Mouse (Mus musculus): Measurements from ENCODE around the gene 1810030O07Rik. TPM values are rescaled to one million over a fixed set of nuclear protein-coding genes. Genes with fewer than 3 reads are reported as not detected.
A peak's percentile ranks its signal among the peaks of the same experiment; 100 is the strongest.

1810030O07Rik gene
- total and polyA plus RNA-seq, 3 experiments, result 31.4 to 216 (median 32.3) TPM

- TF ChIP-seq MAFK (IDR thresholded peaks at IDR 0.05; ENCODE audit: borderline replicate concordance, low read depth, low read length), result 0 out of 2 replicates have a peak, but pooled peaks have one; percentile 36
- TF ChIP-seq GATA1 (IDR thresholded peaks at IDR 0.05; ENCODE audit: low read depth, low read length), result no peak
- TF ChIP-seq TCF12 (IDR thresholded peaks at IDR 0.05; ENCODE audit: low read depth, low read length), result no peak
- no peak for TF ChIP-seq UBTF (IDR thresholded peaks at IDR 0.05; ENCODE audit: borderline replicate concordance, insufficient read depth, low read depth, low read length)
- TF ChIP-seq BHLHE40 (IDR thresholded peaks at IDR 0.05; ENCODE audit: borderline replicate concordance, low read depth, low read length), result 0 out of 2 replicates have a peak, but pooled peaks have one; percentile 20
- TF ChIP-seq SIN3A (IDR thresholded peaks at IDR 0.05; ENCODE audit: low read length), result peak; percentile 79
- 0 out of 2 replicates have a peak, but pooled peaks have one; percentile 28 for TF ChIP-seq HCFC1 (IDR thresholded peaks at IDR 0.05; ENCODE audit: low read depth, low read length)
- 0 out of 2 replicates have a peak, but pooled peaks have one; percentile 17 for TF ChIP-seq ETS1 (IDR thresholded peaks at IDR 0.05; ENCODE audit: low read depth, low read length)
- 0 out of 2 replicates have a peak, but pooled peaks have one; percentile 15 for TF ChIP-seq RCOR1 (IDR thresholded peaks at IDR 0.05; ENCODE audit: low read depth, low read length)
- peak; percentile 90 for TF ChIP-seq ZC3H11A (IDR thresholded peaks at IDR 0.05; ENCODE audit: low read depth, low read length)
- TF ChIP-seq JUND (IDR thresholded peaks at IDR 0.05; ENCODE audit: low read depth, low read length), result 0 out of 2 replicates have a peak, but pooled peaks have one; percentile 39
- no peak for TF ChIP-seq NELFE (IDR thresholded peaks at IDR 0.05; ENCODE audit: low read depth, low read length)
- no peak for TF ChIP-seq CHD2 (IDR thresholded peaks at IDR 0.05; ENCODE audit: low read length)
- TF ChIP-seq ZNF384 (IDR thresholded peaks at IDR 0.05; ENCODE audit: low read depth, low read length), result peak; percentile 44; the same call in 1 of the 2 replicates
- TF ChIP-seq SMC3 (IDR thresholded peaks at IDR 0.05; ENCODE audit: low read depth, low read length), result peak; percentile 92
- peak; percentile 51 to 92 (median 73) for TF ChIP-seq CTCF (IDR thresholded peaks at IDR 0.05 in 2 of 3, conservative IDR thresholded peaks at IDR 0.05 in 1 of 3; ENCODE audit: control insufficient read depth in 1 of 3, insufficient read depth in 1 of 3, low read depth in 2 of 3, low read length in 3 of 3, poor library complexity in 1 of 3, severe bottlenecking in 1 of 3)
- TF ChIP-seq POLR2AphosphoS5 (IDR thresholded peaks at IDR 0.05; ENCODE audit: borderline replicate concordance, low read depth, low read length), result no peak
- peak; percentile 88 for TF ChIP-seq RAD21 (IDR thresholded peaks at IDR 0.05; ENCODE audit: low read depth, low read length)
- no peak for TF ChIP-seq POLR2A (IDR thresholded peaks at IDR 0.05; ENCODE audit: control insufficient read depth in 1 of 2, insufficient read depth in 1 of 2, low read depth in 1 of 2, low read length in 2 of 2, poor library complexity in 1 of 2)
- no peak for TF ChIP-seq TBP (IDR thresholded peaks at IDR 0.05; ENCODE audit: low read depth, low read length)
- TF ChIP-seq USF1 (IDR thresholded peaks at IDR 0.05; ENCODE audit: low read depth, low read length), result no peak
- peak; percentile 42; the same call in 1 of the 2 replicates for TF ChIP-seq MYC (IDR thresholded peaks at IDR 0.05; ENCODE audit: low read depth, low read length)
- 0 out of 2 replicates have a peak, but pooled peaks have one; percentile 42 for TF ChIP-seq MXI1 (IDR thresholded peaks at IDR 0.05; ENCODE audit: low read depth, low read length)
- TF ChIP-seq ELF1 (IDR thresholded peaks at IDR 0.05; ENCODE audit: low read depth, low read length), result peak; percentile 53; the same call in 1 of the 2 replicates
- no peak for TF ChIP-seq USF2 (IDR thresholded peaks at IDR 0.05; ENCODE audit: borderline replicate concordance in 1 of 2, insufficient read depth in 1 of 2, low read depth in 1 of 2, low read length in 2 of 2)
- TF ChIP-seq ZMIZ1 (IDR thresholded peaks at IDR 0.05; ENCODE audit: low read depth, low read length), result no peak
- TF ChIP-seq ZKSCAN1 (IDR thresholded peaks at IDR 0.05; ENCODE audit: low read depth, low read length), result 0 out of 2 replicates have a peak, but pooled peaks have one; percentile 52
- no peak for TF ChIP-seq MYB (IDR thresholded peaks at IDR 0.05; ENCODE audit: low read depth, low read length)
- TF ChIP-seq NRF1 (IDR thresholded peaks at IDR 0.05; ENCODE audit: insufficient read depth, low read depth, low read length, poor library complexity, severe bottlenecking), result no peak
- H3K27ac ChIP-seq (ENCODE audit: control insufficient read depth, low read depth, low read length), result no peak overlapping the region
- H3K4me1 ChIP-seq (ENCODE audit: control insufficient read depth in 1 of 2, insufficient read depth in 2 of 2, low read length in 2 of 2), result peaks cover 0 to 4% of the 10 kb centered on the region in 2 experiments; a peak in 1 of 4 replicates
- no peaks in the 10 kb centered on the region for H3K9me3 ChIP-seq (replicated peaks; ENCODE audit: insufficient read depth, low read length)
- peaks cover 13 to 24% of the 10 kb centered on the region in 2 experiments for H3K36me3 ChIP-seq (ENCODE audit: control insufficient read depth in 1 of 2, insufficient read depth in 2 of 2, low read length in 2 of 2)
- peak; percentile 80 for DNase-seq (ENCODE audit: low read depth, low spot score)
- no peak overlapping the region for H3K9ac ChIP-seq (ENCODE audit: control insufficient read depth, low read depth, low read length, poor library complexity, severe bottlenecking)
- no peak overlapping the region for H3K4me3 ChIP-seq (ENCODE audit: control insufficient read depth in 1 of 2, insufficient read depth in 1 of 2, low read depth in 2 of 2, low read length in 2 of 2)
- H3K79me2 ChIP-seq (ENCODE audit: control insufficient read depth, insufficient read depth, low read length, poor library complexity), result peaks cover 3% of the 10 kb centered on the region; the same call in 1 of the 2 replicates
- no peaks in the 10 kb centered on the region for H3K27me3 ChIP-seq (ENCODE audit: control insufficient read depth in 1 of 2, insufficient read depth in 2 of 2, low read length in 2 of 2)
Measured at GRCm38 (mm10) chrX:12677396-12677795, 3.9 kb upstream of the 1810030O07Rik start.

All from MEL (cell line).